Mouse (Mus musculus) MEL (cell line): ENCODE results near the gene Ppp4r2. TPM values are rescaled to one million over a fixed set of nuclear protein-coding genes. Genes with fewer than 3 reads are reported as not detected.

Experiments used
- DNase-seq: peaks from one replicate; pipeline ENCODE4 v3.0.0; 2011; ENCODE audit warnings: low read depth, low spot score
- H3K27ac ChIP-seq: 2 replicates; pipeline ENCODE4 v1.5.1; 2012; ENCODE audit warnings: low read depth, mild to moderate bottlenecking, control low read depth, low read length, moderate library complexity; ENCODE audit not compliant: control insufficient read depth
- H3K27me3 ChIP-seq, 2 experiments: fragments of 150-350 bp in 1 of 2; sonication (generic) in 1 of 2; 2 replicates each; pipeline ENCODE4 v1.6.1; 2012; ENCODE audit warnings: low read length in 2 of 2, mild to moderate bottlenecking in 2 of 2, improper control_type of control experiment in 1 of 2, moderate library complexity in 1 of 2; ENCODE audit not compliant: insufficient read depth in 2 of 2, control insufficient read depth in 1 of 2
- H3K36me3 ChIP-seq, 2 experiments: 2 replicates each; pipeline ENCODE4 v1.6.1; 2012 to 2014; ENCODE audit warnings: low read length in 2 of 2, improper control_type of control experiment in 1 of 2, inconsistent platforms in 1 of 2, mild to moderate bottlenecking in 1 of 2; ENCODE audit not compliant: insufficient read depth in 2 of 2, control insufficient read depth in 1 of 2
- H3K4me1 ChIP-seq, 2 experiments: fragments of 150-350 bp in 1 of 2; sonication (generic) in 1 of 2; 2 replicates each; pipeline ENCODE4 v1.6.1; 2012; ENCODE audit warnings: low read length in 2 of 2, improper control_type of control experiment in 1 of 2, mild to moderate bottlenecking in 1 of 2; ENCODE audit not compliant: insufficient read depth in 2 of 2, control insufficient read depth in 1 of 2
- H3K4me3 ChIP-seq, 2 experiments: fragments of 150-350 bp in 1 of 2; sonication (generic) in 1 of 2; 2 replicates each; pipeline ENCODE4 v1.5.1; 2012; ENCODE audit warnings: low read depth in 2 of 2, low read length in 2 of 2, mild to moderate bottlenecking in 2 of 2, moderate library complexity in 2 of 2, control low read depth in 1 of 2, improper control_type of control experiment in 1 of 2; ENCODE audit not compliant: control insufficient read depth in 1 of 2, insufficient read depth in 1 of 2
- H3K79me2 ChIP-seq: 2 replicates; pipeline ENCODE4 v1.6.1; 2012; ENCODE audit warnings: mild to moderate bottlenecking, low read length, moderate library complexity; ENCODE audit not compliant: control insufficient read depth, poor library complexity, insufficient read depth
- H3K9ac ChIP-seq: 2 replicates; pipeline ENCODE4 v1.6.1; 2012; ENCODE audit warnings: low read depth, mild to moderate bottlenecking, control low read depth, low read length, moderate library complexity; ENCODE audit not compliant: control insufficient read depth, poor library complexity, severe bottlenecking
- H3K9me3 ChIP-seq: fragments of 150-350 bp; sonication (generic); replicated peaks from 2 replicates; pipeline ENCODE4 v1.6.1; 2012; ENCODE audit warnings: mild to moderate bottlenecking, low read length, improper control_type of control experiment, moderate library complexity; ENCODE audit not compliant: insufficient read depth
- BHLHE40 ChIP-seq: IDR thresholded peaks from 2 replicates; pipeline ENCODE4 v1.6.1; 2012; ENCODE audit warnings: low read depth, mild to moderate bottlenecking, inconsistent platforms, low read length, improper control_type of control experiment, borderline replicate concordance
- CTCF ChIP-seq, 3 experiments: IDR thresholded peaks in 2 of 3; conservative IDR thresholded peaks in 1 of 3; 2 replicates each; pipeline ENCODE4 v1.5.1; 2011 to 2012; ENCODE audit warnings: low read length in 3 of 3, low read depth in 2 of 3, mild to moderate bottlenecking in 2 of 3, improper control_type of control experiment in 1 of 3, inconsistent platforms in 1 of 3, mixed read lengths in 1 of 3, moderate library complexity in 1 of 3; ENCODE audit not compliant: control insufficient read depth in 1 of 3, insufficient read depth in 1 of 3, poor library complexity in 1 of 3, severe bottlenecking in 1 of 3
- ELF1 ChIP-seq: IDR thresholded peaks from 2 replicates; pipeline ENCODE4 v1.6.1; 2014; ENCODE audit warnings: low read depth, mild to moderate bottlenecking, inconsistent platforms, low read length, improper control_type of control experiment, moderate library complexity
- MEF2A ChIP-seq: IDR thresholded peaks from 2 replicates; pipeline ENCODE4 v1.6.1; 2014; ENCODE audit warnings: low read depth, mild to moderate bottlenecking, inconsistent platforms, low read length, improper control_type of control experiment; ENCODE audit not compliant: poor library complexity, insufficient replicate concordance, severe bottlenecking; ENCODE audit errors: extremely low read depth
- MYC ChIP-seq: IDR thresholded peaks from 2 replicates; pipeline ENCODE4 v1.6.1; 2011; ENCODE audit warnings: low read depth, mild to moderate bottlenecking, low read length, improper control_type of control experiment, moderate library complexity
- POLR2A ChIP-seq, 2 experiments: IDR thresholded peaks; 2 replicates each; pipeline ENCODE4 v1.6.1; 2011 to 2012; ENCODE audit warnings: low read length in 2 of 2, mild to moderate bottlenecking in 2 of 2, control low read depth in 1 of 2, improper control_type of control experiment in 1 of 2, low read depth in 1 of 2, moderate library complexity in 1 of 2; ENCODE audit not compliant: control insufficient read depth in 1 of 2, insufficient read depth in 1 of 2, poor library complexity in 1 of 2
- POLR2AphosphoS2 ChIP-seq: IDR thresholded peaks from 2 replicates; pipeline ENCODE4 v1.6.1; 2011; ENCODE audit warnings: low read length, improper control_type of control experiment
- POLR2AphosphoS5 ChIP-seq: IDR thresholded peaks from 2 replicates; pipeline ENCODE4 v1.6.1; 2012; ENCODE audit warnings: low read depth, borderline replicate concordance, mild to moderate bottlenecking, inconsistent platforms, low read length, moderate library complexity, mixed read lengths
- UBTF ChIP-seq: IDR thresholded peaks from 2 replicates; pipeline ENCODE4 v1.6.1; 2012; ENCODE audit warnings: low read depth, mild to moderate bottlenecking, inconsistent platforms, low read length, improper control_type of control experiment, moderate library complexity, borderline replicate concordance; ENCODE audit not compliant: insufficient read depth
- ZKSCAN1 ChIP-seq: IDR thresholded peaks from 2 replicates; pipeline ENCODE4 v1.6.1; 2012; ENCODE audit warnings: low read depth, mild to moderate bottlenecking, inconsistent platforms, low read length, improper control_type of control experiment, moderate library complexity
- ZMIZ1 ChIP-seq: IDR thresholded peaks from 2 replicates; pipeline ENCODE4 v1.6.1; 2012; ENCODE audit warnings: low read depth, mild to moderate bottlenecking, inconsistent platforms, low read length, improper control_type of control experiment, moderate library complexity
- polyA plus RNA-seq, 2 experiments: library from polyadenylated mRNA; stranded (reverse) in 1 of 2; unstranded in 1 of 2; fragments of >175 nt in 1 of 2; fragments of >200 nt in 1 of 2; gene quantifications; 2 replicates each; pipeline versions ENCODE4 v1.2.1 to v1.2.4; 2012; ENCODE audit warnings: low replicate concordance in 2 of 2, low read depth in 1 of 2; ENCODE audit not compliant: insufficient read length in 2 of 2, insufficient read depth in 1 of 2, missing spikeins in 1 of 2
- total RNA-seq: library from RNA; depleted of rRNA; stranded (reverse); fragments of 300-350 nt; gene quantifications from 2 replicates; pipeline ENCODE4 v1.2.3, GENCODE M21; 2012

Gene Ppp4r2
- total and polyA plus RNA-seq, 3 experiments = 57.1 to 61.4 TPM; not detected in 1

GRCm38 (mm10) chr6:100845058-100845457, 11.6 kb downstream of the Ppp4r2 start:
- H3K36me3 ChIP-seq = peaks cover 26 to 52% of the 10 kb centered on the region in 2 experiments
- H3K27me3 ChIP-seq = no peaks in the 10 kb centered on the region
- TF ChIP-seq POLR2AphosphoS2 (no peak), CTCF (IDR thresholded peaks at IDR 0.05 in 2 of 3, conservative IDR thresholded peaks at IDR 0.05 in 1 of 3; ENCODE audit: control insufficient read depth in 1 of 3, insufficient read depth in 1 of 3, low read depth in 2 of 3, low read length in 3 of 3, poor library complexity in 1 of 3, severe bottlenecking in 1 of 3) (no peak), POLR2A (IDR thresholded peaks at IDR 0.05; ENCODE audit: control insufficient read depth in 1 of 2, insufficient read depth in 1 of 2, low read depth in 1 of 2, low read length in 2 of 2, poor library complexity in 1 of 2) (no peak), ELF1 (no peak), MEF2A (no peak), BHLHE40 (no peak), ZKSCAN1 (no peak)
- H3K9me3 ChIP-seq = no peaks in the 10 kb centered on the region
- H3K79me2 ChIP-seq = peaks cover 62% of the 10 kb centered on the region
- H3K4me3 ChIP-seq = no peak overlapping the region
- H3K4me1 ChIP-seq = no peaks in the 10 kb centered on the region; a peak in 2 of 4 replicates
- H3K27ac ChIP-seq = no peak overlapping the region
- DNase-seq = no peak
- no peak overlapping the region for H3K9ac ChIP-seq

- Histone ChIP-seq H3K79me2 (peaks cover 56% of the 10 kb centered on the region), H3K27me3 (no peaks in the 10 kb centered on the region), H3K9me3 (no peaks in the 10 kb centered on the region), H3K27ac (no peak overlapping the region), H3K36me3 (peaks cover 34% of the 10 kb centered on the region in 2 experiments), H3K4me1 (peaks cover 6 to 8% of the 10 kb centered on the region in 2 experiments; a peak in 3 of 4 replicates), H3K9ac (no peak overlapping the region), H3K4me3 (no peak overlapping the region)
- DNase-seq = no peak
- TF ChIP-seq MYC = no peak
These were observed 13.8 kb downstream of the Ppp4r2 start for GRCm38 (mm10) chr6:100847264-100847663.

GRCm38 (mm10) chr6:100848682-100849375, 15.4 kb downstream of the Ppp4r2 start:
- DNase-seq = no peak
- TF ChIP-seq POLR2AphosphoS5 (no peak), UBTF (no peak), ZMIZ1 (no peak), MYC (no peak), ZKSCAN1 (no peak)
- peaks cover 46% of the 10 kb centered on the region for H3K79me2 ChIP-seq
- H3K4me1 ChIP-seq = peaks cover 6 to 8% of the 10 kb centered on the region in 2 experiments; a peak in 3 of 4 replicates
- H3K27me3 ChIP-seq = no peaks in the 10 kb centered on the region
- no peak overlapping the region for H3K27ac ChIP-seq
- no peak overlapping the region for H3K4me3 ChIP-seq
- no peak overlapping the region for H3K9ac ChIP-seq
- no peaks in the 10 kb centered on the region for H3K9me3 ChIP-seq
- H3K36me3 ChIP-seq = peaks cover 34% of the 10 kb centered on the region in 2 experiments
